Mouse (Mus musculus): ENCODE data around the gene Clnk. TPM values are rescaled to one million over a fixed set of nuclear protein-coding genes. Genes with fewer than 3 reads are reported as not detected.
"Not testable (repeated sequence)": the region's sequence is repeated elsewhere in the genome, so short reads cannot be mapped to it uniquely, and the experiment has no call there.

Gene Clnk
- not detected in 2 replicates for polyA plus RNA-seq (2011; ENCODE audit: insufficient read length, low read depth, missing spikeins)

GRCm38 (mm10) chr5:38876622-38877021 lies at the start of gene Clnk:
Clnk (minus strand) TSS chr5:38876812.
- H3K4me3 ChIP-seq (ENCODE audit: insufficient read depth, low read length), result no peak within 1 kb of the TSS
- TF ChIP-seq CTCF (IDR thresholded peaks at IDR 0.05; ENCODE audit: borderline replicate concordance, insufficient read depth, low read length) (no peak), POLR2A (IDR thresholded peaks at IDR 0.05; ENCODE audit: low read depth, low read length) (no peak)
- H3K27ac ChIP-seq (ENCODE audit: insufficient read depth, low read length), result no peak within 1 kb of the TSS
- peaks cover 3% of the 10 kb centered on the region; the same call in 1 of the 2 replicates for H3K4me1 ChIP-seq (ENCODE audit: control insufficient read depth, insufficient read depth, low read length)

- TF ChIP-seq CTCF (IDR thresholded peaks at IDR 0.05; ENCODE audit: borderline replicate concordance, insufficient read depth, low read length), result no peak
- no peak for TF ChIP-seq POLR2A (IDR thresholded peaks at IDR 0.05; ENCODE audit: low read depth, low read length)
- Histone ChIP-seq H3K4me3 (ENCODE audit: insufficient read depth, low read length) (no peak overlapping the region), H3K27ac (ENCODE audit: insufficient read depth, low read length) (no peak overlapping the region)
These were observed 28.7 kb upstream of the Clnk start for GRCm38 (mm10) chr5:38905271-38905670.

GRCm38 (mm10) chr5:38904528-38905044 lies 28.0 kb upstream of the Clnk start:
- Histone ChIP-seq H3K27ac (ENCODE audit: insufficient read depth, low read length) (no peak overlapping the region), H3K4me3 (ENCODE audit: insufficient read depth, low read length) (no peak overlapping the region), H3K4me1 (ENCODE audit: control insufficient read depth, insufficient read depth, low read length) (no peaks in the 10 kb centered on the region)
- no peak for TF ChIP-seq POLR2A (IDR thresholded peaks at IDR 0.05; ENCODE audit: low read depth, low read length)
- TF ChIP-seq CTCF (IDR thresholded peaks at IDR 0.05; ENCODE audit: borderline replicate concordance, insufficient read depth, low read length), result no peak

More at GRCm38 (mm10) chr5:38905271-38905670, 28.7 kb upstream of the Clnk start:
- no peaks in the 10 kb centered on the region for H3K4me1 ChIP-seq (ENCODE audit: control insufficient read depth, insufficient read depth, low read length)

- TF ChIP-seq CTCF (IDR thresholded peaks at IDR 0.05; ENCODE audit: borderline replicate concordance, insufficient read depth, low read length), result no peak
- no peak for TF ChIP-seq POLR2A (IDR thresholded peaks at IDR 0.05; ENCODE audit: low read depth, low read length)
- Histone ChIP-seq H3K27ac (ENCODE audit: insufficient read depth, low read length) (no peak overlapping the region), H3K4me3 (ENCODE audit: insufficient read depth, low read length) (no peak overlapping the region), H3K4me1 (ENCODE audit: control insufficient read depth, insufficient read depth, low read length) (no peaks in the 10 kb centered on the region)
These were observed 26.3 kb upstream of the Clnk start for GRCm38 (mm10) chr5:38902889-38903288.

- no peak overlapping the region for H3K27ac ChIP-seq (ENCODE audit: insufficient read depth, low read length)
- no peaks in the 10 kb centered on the region for H3K4me1 ChIP-seq (ENCODE audit: control insufficient read depth, insufficient read depth, low read length)
- H3K4me3 ChIP-seq (ENCODE audit: insufficient read depth, low read length), result no peak overlapping the region
- TF ChIP-seq CTCF (IDR thresholded peaks at IDR 0.05; ENCODE audit: borderline replicate concordance, insufficient read depth, low read length) (no peak), POLR2A (IDR thresholded peaks at IDR 0.05; ENCODE audit: low read depth, low read length) (no peak)
These were observed 22.4 kb upstream of the Clnk start for GRCm38 (mm10) chr5:38899051-38899450.

GRCm38 (mm10) chr5:38888646-38889045 lies 12.0 kb upstream of the Clnk start:
- H3K4me3 ChIP-seq (ENCODE audit: insufficient read depth, low read length), result no peak overlapping the region

GRCm38 (mm10) chr5:38886623-38887275 lies 10.1 kb upstream of the Clnk start:
- TF ChIP-seq POLR2A (IDR thresholded peaks at IDR 0.05; ENCODE audit: low read depth, low read length) (no peak), CTCF (IDR thresholded peaks at IDR 0.05; ENCODE audit: borderline replicate concordance, insufficient read depth, low read length) (no peak)
- Histone ChIP-seq H3K27ac (ENCODE audit: insufficient read depth, low read length) (no peak overlapping the region), H3K4me3 (ENCODE audit: insufficient read depth, low read length) (no peak overlapping the region), H3K4me1 (ENCODE audit: control insufficient read depth, insufficient read depth, low read length) (peaks cover 5% of the 10 kb centered on the region; the same call in 1 of the 2 replicates)

More at GRCm38 (mm10) chr5:38888646-38889045, 12.0 kb upstream of the Clnk start:
- Histone ChIP-seq H3K27ac (ENCODE audit: insufficient read depth, low read length) (no peak overlapping the region), H3K4me1 (ENCODE audit: control insufficient read depth, insufficient read depth, low read length) (no peaks in the 10 kb centered on the region)
- TF ChIP-seq CTCF (IDR thresholded peaks at IDR 0.05; ENCODE audit: borderline replicate concordance, insufficient read depth, low read length) (no peak), POLR2A (IDR thresholded peaks at IDR 0.05; ENCODE audit: low read depth, low read length) (no peak)

GRCm38 (mm10) chr5:38882635-38883034 lies 6.0 kb upstream of the Clnk start:
- H3K4me1 ChIP-seq (ENCODE audit: control insufficient read depth, insufficient read depth, low read length); H3K4me3 ChIP-seq (ENCODE audit: insufficient read depth, low read length); H3K27ac ChIP-seq (ENCODE audit: insufficient read depth, low read length): not testable (repeated sequence)

- Histone ChIP-seq H3K4me3 (ENCODE audit: insufficient read depth, low read length) (no peak overlapping the region), H3K27ac (ENCODE audit: insufficient read depth, low read length) (no peak overlapping the region; the same call in 1 of the 2 replicates), H3K4me1 (ENCODE audit: control insufficient read depth, insufficient read depth, low read length) (peaks cover 9% of the 10 kb centered on the region; the same call in 1 of the 2 replicates)
- TF ChIP-seq POLR2A (IDR thresholded peaks at IDR 0.05; ENCODE audit: low read depth, low read length) (no peak), CTCF (IDR thresholded peaks at IDR 0.05; ENCODE audit: borderline replicate concordance, insufficient read depth, low read length) (no peak)
These were observed 5.4 kb upstream of the Clnk start for GRCm38 (mm10) chr5:38881728-38882620.

GRCm38 (mm10) chr5:38881416-38881727 lies 4.8 kb upstream of the Clnk start:
- H3K4me3 ChIP-seq (ENCODE audit: insufficient read depth, low read length), result no peak overlapping the region
- TF ChIP-seq CTCF (IDR thresholded peaks at IDR 0.05; ENCODE audit: borderline replicate concordance, insufficient read depth, low read length), result no peak
- no peak for TF ChIP-seq POLR2A (IDR thresholded peaks at IDR 0.05; ENCODE audit: low read depth, low read length)
- peaks cover 9% of the 10 kb centered on the region; the same call in 1 of the 2 replicates for H3K4me1 ChIP-seq (ENCODE audit: control insufficient read depth, insufficient read depth, low read length)
- no peak overlapping the region for H3K27ac ChIP-seq (ENCODE audit: insufficient read depth, low read length)

Data from embryonic fibroblast, embryonic 13.5 days (primary cell).